Mouse (Mus musculus): Measurements from ENCODE around the gene Sept10. TPM values are rescaled to one million over a fixed set of nuclear protein-coding genes. Genes with fewer than 3 reads are reported as not detected.
A peak's percentile ranks its signal among the peaks of the same experiment; 100 is the strongest.

Sept10 gene
- total RNA-seq, 2 experiments from 2014 or later = 7.3 to 8.5 TPM

DNA sequence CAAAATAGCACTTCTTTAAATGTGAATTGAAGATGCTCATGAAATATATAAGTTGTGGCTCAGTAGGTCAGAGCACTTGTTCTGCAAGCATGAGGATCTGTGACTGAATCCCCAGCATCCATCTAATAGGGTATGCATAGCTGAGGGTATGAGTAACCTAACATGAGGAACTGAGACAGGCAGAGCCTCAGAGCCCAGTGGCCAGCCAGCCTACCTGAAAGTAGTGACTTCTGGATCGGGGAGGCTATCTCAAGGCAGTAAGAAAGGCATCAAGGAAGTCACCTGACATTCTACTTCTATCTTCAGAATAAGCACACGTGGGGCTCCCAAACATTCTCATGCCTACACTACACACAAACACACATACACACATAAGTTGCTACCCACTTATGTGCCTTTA, 3.5 kb upstream of the Sept10 start:
- no peak for DNase-seq (ENCODE audit: low spot score in 2 of 2)

- DNase-seq (ENCODE audit: low spot score in 2 of 2) = no peak
Measured at GRCm38 (mm10) chr10:59223890-59224289, 2.2 kb upstream of the Sept10 start.

GRCm38 (mm10) chr10:59223301-59223700, 1.7 kb upstream of the Sept10 start:
- no peak for DNase-seq (ENCODE audit: low spot score in 2 of 2)

GRCm38 (mm10) chr10:59222271-59223101, 839 bp upstream of the Sept10 start:
- peak in 1 of 2 experiments; percentile 16 for DNase-seq (ENCODE audit: low spot score in 2 of 2)

DNA sequence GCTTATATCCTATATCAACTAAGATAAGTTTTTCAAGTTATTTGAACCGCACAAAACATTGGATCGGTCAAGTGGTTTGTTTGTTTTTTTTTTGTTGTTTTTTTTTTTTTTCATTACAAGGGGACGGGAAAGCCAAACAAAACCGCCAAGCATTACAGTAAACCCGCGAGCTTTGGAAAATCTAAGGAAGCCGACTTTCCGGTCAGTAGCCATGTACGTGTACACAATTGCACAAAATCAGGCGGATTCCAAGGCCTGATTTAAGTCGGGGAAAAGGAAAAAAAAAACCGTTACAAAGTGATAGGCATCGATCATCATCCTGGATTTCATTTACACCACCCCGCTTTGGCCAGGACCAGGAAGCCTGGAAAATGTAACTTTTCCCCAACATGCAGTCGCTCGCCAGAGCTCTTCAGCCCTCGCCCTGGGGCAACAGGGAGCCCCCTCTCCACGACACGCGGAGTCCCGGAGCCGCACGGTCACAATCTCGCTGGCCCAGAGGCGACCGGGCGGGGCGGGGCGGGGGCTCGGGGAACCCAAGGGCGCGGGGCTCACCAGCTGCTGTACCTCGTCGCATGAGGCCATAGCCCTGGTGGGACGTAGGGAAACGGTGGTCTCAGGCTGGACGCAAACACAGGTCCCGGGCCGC, 699 bp downstream of the Sept10 start:
- DNase-seq (ENCODE audit: low spot score in 2 of 2) = no peak

- DNase-seq (ENCODE audit: low spot score in 2 of 2) = no peak
Measured at GRCm38 (mm10) chr10:59200011-59200410, 21.6 kb downstream of the Sept10 start.

GRCm38 (mm10) chr10:59196763-59197162, 24.9 kb downstream of the Sept10 start:
- no peak for DNase-seq (ENCODE audit: low spot score in 2 of 2)

DNA sequence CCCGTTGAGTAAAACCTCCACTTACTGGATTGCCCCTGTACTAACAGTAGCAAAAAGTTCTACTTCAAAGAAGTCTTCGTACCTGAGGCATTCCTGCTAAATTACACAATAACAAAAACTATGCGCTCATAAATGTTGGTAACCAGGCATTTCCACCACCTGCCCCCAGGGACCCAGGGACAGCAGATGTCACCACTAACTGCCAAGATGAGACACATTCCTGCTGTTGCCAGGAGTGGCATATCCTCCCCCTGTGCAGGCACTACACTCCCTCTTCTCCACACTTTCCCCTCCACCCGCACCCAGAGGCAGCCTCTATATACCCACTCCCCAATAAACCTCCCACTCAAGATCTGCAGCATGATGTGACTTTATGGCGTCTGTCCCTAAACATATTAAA, 26.8 kb downstream of the Sept10 start:
- DNase-seq (ENCODE audit: low spot score in 2 of 2) = no peak

GRCm38 (mm10) chr10:59182306-59182705, 39.3 kb downstream of the Sept10 start:
- no peak for DNase-seq (ENCODE audit: low spot score in 2 of 2)

DNA sequence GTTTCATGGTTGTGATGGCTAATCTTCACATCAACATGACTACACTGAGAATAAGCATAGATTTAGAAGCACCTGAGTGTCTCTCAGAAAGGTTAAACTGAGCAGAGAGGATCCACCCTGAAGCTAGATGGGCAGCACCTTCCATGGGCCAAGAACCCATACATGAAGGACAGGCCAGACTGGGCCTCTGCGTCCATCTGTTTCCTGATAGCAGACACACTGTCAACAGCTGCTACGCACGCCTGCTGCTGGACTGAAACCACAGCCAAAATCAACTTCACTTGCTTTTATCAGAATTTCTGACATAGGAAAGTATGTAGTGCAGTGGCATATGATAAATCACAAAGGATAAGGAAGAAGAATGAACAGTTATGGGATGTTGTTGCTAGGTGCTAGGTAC, 42.0 kb downstream of the Sept10 start:
- no peak for DNase-seq (ENCODE audit: low spot score in 2 of 2)

- no peak for DNase-seq (ENCODE audit: low spot score in 2 of 2)
Measured at GRCm38 (mm10) chr10:59172539-59172938, 49.1 kb downstream of the Sept10 start.

GRCm38 (mm10) chr10:59171042-59171441, 50.6 kb downstream of the Sept10 start:
- no peak for DNase-seq (ENCODE audit: low spot score in 2 of 2)

- DNase-seq (ENCODE audit: low spot score in 2 of 2) = peak in 1 of 2 experiments; percentile 82
Measured at GRCm38 (mm10) chr10:59166104-59166944, 55.3 kb downstream of the Sept10 start.

DNA sequence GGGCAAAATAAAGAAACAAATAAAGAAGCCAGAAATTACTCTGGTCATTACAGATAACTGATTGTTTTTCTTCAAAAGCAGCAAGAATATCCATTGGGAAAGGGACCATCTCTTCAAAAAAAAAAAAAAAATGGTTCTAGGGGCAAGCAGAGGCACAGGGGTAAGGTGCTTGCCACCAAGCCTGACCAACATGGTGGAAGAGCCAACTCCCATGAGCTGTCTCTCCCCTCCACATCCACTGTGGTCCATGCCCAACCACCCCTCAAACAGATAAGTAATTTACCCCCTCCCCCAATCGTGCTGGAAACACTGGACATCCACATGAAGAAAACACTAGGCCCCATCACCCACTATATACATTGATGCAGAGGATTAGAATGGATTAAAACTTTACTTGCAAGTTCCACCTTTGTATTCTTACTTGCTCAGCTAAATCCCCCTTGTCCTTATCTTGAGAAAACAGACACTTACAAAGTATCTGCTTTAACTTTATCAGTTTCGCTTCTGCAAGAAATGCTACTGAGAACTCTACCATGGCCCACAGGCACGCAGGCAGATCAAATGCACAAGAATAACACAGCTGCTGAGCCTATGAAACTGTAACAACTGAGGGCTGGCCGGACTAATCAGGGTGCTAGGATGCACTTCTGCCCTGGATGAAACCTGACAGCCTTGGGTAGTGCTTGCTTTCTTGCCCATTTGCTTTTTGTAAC, 59.3 kb downstream of the Sept10 start:
- no peak for DNase-seq (ENCODE audit: low spot score in 2 of 2)

DNA sequence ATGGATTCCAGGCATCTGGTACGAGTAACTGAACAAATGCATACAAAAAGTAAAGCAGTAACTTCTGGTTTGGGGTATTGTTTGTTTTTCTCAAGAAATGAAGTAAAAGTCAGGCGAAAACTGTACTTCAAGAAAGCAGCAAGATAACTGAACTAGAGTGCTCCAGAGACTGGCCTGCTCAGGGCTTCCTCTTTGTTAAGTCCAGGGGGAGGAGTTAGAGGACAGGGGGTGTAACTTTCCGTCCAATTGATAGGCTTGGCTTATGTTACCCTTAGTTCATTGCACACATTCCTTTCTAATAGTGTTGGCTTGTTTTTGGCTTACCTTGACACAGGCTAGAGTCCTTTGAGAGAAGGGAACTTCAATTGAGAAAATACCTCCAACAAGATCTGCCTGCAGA, 63.0 kb downstream of the Sept10 start:
- no peak for DNase-seq (ENCODE audit: low spot score in 2 of 2)

DNA sequence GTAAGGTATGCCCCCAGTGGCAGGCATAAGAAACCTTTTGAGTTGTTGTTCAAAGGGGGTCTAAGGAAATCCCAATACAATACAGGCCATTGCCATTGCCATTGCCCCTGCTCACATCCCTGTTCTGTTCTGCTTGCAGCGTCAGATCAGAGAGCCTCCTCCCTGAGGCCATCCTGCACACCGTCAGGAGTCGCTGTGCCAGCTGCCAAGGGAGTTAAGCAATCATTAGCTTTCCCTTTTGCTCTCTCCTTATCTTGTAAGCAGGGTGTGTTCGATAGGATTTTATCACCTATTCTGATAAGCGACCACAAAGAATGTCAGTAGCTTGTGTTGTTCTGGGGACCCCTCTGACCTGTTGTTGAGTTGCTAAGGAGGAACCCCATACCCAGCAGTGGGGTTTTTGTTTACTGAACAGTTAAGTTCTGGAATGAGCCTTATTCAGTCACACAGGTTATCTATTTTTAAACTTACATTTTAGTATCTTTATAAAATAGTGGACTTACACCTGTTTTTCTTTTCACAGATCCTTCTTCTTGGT, 69.0 kb downstream of the Sept10 start:
- no peak for DNase-seq (ENCODE audit: low spot score in 2 of 2)

GRCm38 (mm10) chr10:59150938-59151657, 70.5 kb downstream of the Sept10 start:
- no peak for DNase-seq (ENCODE audit: low spot score in 2 of 2)

- peak in 1 of 2 experiments; percentile 84 for DNase-seq (ENCODE audit: low spot score in 2 of 2)
Measured at GRCm38 (mm10) chr10:59149956-59150383, 71.7 kb downstream of the Sept10 start.

DNA sequence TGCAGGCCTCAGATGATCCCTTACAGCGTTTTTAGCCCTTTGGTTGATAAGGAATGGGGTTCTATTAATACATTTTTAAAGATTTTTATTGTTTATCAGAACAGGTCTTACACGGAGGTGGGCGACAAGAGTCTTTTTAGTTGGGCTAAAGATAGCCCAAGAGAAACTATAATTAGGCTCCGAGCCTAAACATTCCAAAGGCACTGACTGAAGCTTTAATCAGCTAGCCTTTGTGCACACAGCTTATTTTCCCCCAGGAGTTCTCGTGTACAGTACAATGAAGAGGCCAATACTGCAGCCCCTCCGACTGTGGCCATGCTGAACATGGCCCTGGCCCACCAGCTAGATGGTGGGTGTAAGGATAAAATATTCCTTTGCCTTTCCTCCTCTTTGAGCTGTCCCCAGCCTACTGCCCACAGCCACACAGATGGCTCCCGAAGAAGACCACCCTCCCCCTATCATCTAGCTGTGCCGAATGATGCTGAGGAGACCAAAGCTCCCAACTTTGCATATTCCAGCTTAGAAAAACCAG, 88.1 kb downstream of the Sept10 start:
- DNase-seq (ENCODE audit: low spot score in 2 of 2) = no peak

Data from layer of hippocampus, adult 18-20 months (tissue).